Mouse (Mus musculus): Measurements from ENCODE around the gene Cldn34b3. TPM values are rescaled to one million over a fixed set of nuclear protein-coding genes. Genes with fewer than 3 reads are reported as not detected.
"Not testable (repeated sequence)": the region's sequence is repeated elsewhere in the genome, so short reads cannot be mapped to it uniquely, and the experiment has no call there.

Gene Cldn34b3
- total RNA-seq (2021) = not detected
- long read RNA-seq, experiment 1 = 0 reads
- long read RNA-seq, experiment 2 = 0 reads

DNA sequence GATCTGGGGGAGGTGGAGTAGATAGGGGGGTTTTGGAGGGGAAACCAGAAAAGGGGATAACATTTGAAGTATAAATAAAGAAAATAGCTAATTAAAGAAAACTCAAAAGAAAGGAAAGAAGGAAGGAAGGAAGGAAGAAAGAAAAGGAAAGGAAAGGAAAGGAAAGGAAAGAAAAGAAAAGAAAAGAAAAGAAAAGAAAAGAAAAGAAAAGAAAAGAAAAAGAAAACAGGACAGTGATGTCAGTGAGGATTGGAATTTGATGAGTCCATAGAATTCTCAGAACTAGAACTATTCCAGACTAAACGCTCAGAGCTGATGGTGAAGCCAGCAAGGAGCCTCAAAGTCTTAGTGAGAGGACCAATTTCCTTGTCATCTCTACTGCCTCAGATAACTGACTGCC is at the start of gene Cldn34b3:
TSS of gene Cldn34b3 (plus strand) at position 301 of the 400 bp plus-strand sequence.
- not testable (repeated sequence) for DNase-seq (ENCODE audit: low spot score in 2 of 2)

Other genes with a start within 250 kb of the Cldn34b3 start
- not detected for gene Cldn34b4, start 129.0 kb downstream of the Cldn34b3 start, total RNA-seq (2021)

All from adrenal gland, postnatal 4 days (tissue).